Mouse (Mus musculus) MEL (cell line): ENCODE results near the gene Sdr39u1.

ENCODE experiments used
- CTCF ChIP-seq, 3 experiments: IDR thresholded peaks in 2 of 3; conservative IDR thresholded peaks in 1 of 3; 2 replicates each; pipeline ENCODE4 v1.5.1; 2011 to 2012; ENCODE audit warnings: low read length in 3 of 3, low read depth in 2 of 3, mild to moderate bottlenecking in 2 of 3, improper control_type of control experiment in 1 of 3, inconsistent platforms in 1 of 3, mixed read lengths in 1 of 3, moderate library complexity in 1 of 3; ENCODE audit not compliant: control insufficient read depth in 1 of 3, insufficient read depth in 1 of 3, poor library complexity in 1 of 3, severe bottlenecking in 1 of 3
- EP300 ChIP-seq, 2 experiments: IDR thresholded peaks; 2 replicates each; pipeline ENCODE4 v1.6.1; 2011; ENCODE audit warnings: improper control_type of control experiment in 2 of 2, low read length in 2 of 2, low read depth in 1 of 2, mild to moderate bottlenecking in 1 of 2
- MYB ChIP-seq: IDR thresholded peaks from 2 replicates; pipeline ENCODE4 v1.6.1; 2011; ENCODE audit warnings: mild to moderate bottlenecking, low read depth, low read length, improper control_type of control experiment
- POLR2A ChIP-seq, 2 experiments: IDR thresholded peaks; 2 replicates each; pipeline ENCODE4 v1.6.1; 2011 to 2012; ENCODE audit warnings: low read length in 2 of 2, mild to moderate bottlenecking in 2 of 2, control low read depth in 1 of 2, improper control_type of control experiment in 1 of 2, low read depth in 1 of 2, moderate library complexity in 1 of 2; ENCODE audit not compliant: control insufficient read depth in 1 of 2, insufficient read depth in 1 of 2, poor library complexity in 1 of 2
- POLR2AphosphoS2 ChIP-seq: IDR thresholded peaks from 2 replicates; pipeline ENCODE4 v1.6.1; 2011; ENCODE audit warnings: low read length, improper control_type of control experiment
- SMC3 ChIP-seq: IDR thresholded peaks from 2 replicates; pipeline ENCODE4 v1.6.1; 2011; ENCODE audit warnings: low read depth, low read length, improper control_type of control experiment
- TAL1 ChIP-seq: IDR thresholded peaks from 2 replicates; pipeline ENCODE4 v1.6.1; 2012; ENCODE audit warnings: mild to moderate bottlenecking, inconsistent platforms, low read length, moderate library complexity, mixed read lengths
- TBP ChIP-seq: IDR thresholded peaks from 2 replicates; pipeline ENCODE4 v1.8.0; 2011; ENCODE audit warnings: low read depth, low read length, improper control_type of control experiment

GRCm38 (mm10) chr14:55882171-55882641 lies 17.9 kb downstream of the Sdr39u1 start:
- TF ChIP-seq CTCF (IDR thresholded peaks at IDR 0.05 in 2 of 3, conservative IDR thresholded peaks at IDR 0.05 in 1 of 3; ENCODE audit: control insufficient read depth in 1 of 3, insufficient read depth in 1 of 3, low read depth in 2 of 3, low read length in 3 of 3, poor library complexity in 1 of 3, severe bottlenecking in 1 of 3) (no peak), TBP (no peak), MYB (no peak), POLR2A (IDR thresholded peaks at IDR 0.05; ENCODE audit: control insufficient read depth in 1 of 2, insufficient read depth in 1 of 2, low read depth in 1 of 2, low read length in 2 of 2, poor library complexity in 1 of 2) (no peak), SMC3 (no peak), TAL1 (no peak), EP300 (IDR thresholded peaks at IDR 0.05; ENCODE audit: low read depth in 1 of 2, low read length in 2 of 2) (no peak), POLR2AphosphoS2 (no peak)
